Comparison of ENCODE assay signal across 12 mouse cellular contexts in genomic region chr1:133252251-133252650, GRCm38 (mm10). TPM values are rescaled to one million over a fixed set of nuclear protein-coding genes. Genes with fewer than 3 reads are reported as not detected.
A peak's percentile ranks its signal among the peaks of the same experiment; 100 is the strongest.
DNase-seq lines count a peak whose midpoint lies in the region; ATAC-seq lines count a peak whose summit lies in the region.
"Had no signal": no experiment of that assay in that cellular context is flagged by ENCODE, and none has a peak within 500 bp of the region (broad histone marks: within the 10 kb centered on the region; RNA-seq: fewer than 3 reads in every experiment).

No protein-coding gene starts in this region.

- no peak overlapping the region for H3K4me3 ChIP-seq in kidney, embryonic 15.5 days (replicated peaks)
- no peak overlapping the region for H3K4me3 ChIP-seq in heart, embryonic 12.5 days
- no peak overlapping the region for H3K4me3 ChIP-seq in liver, embryonic 11.5 days (ENCODE audit: low read depth, low read length)
- H3K4me3 ChIP-seq: neural tube, embryonic 15.5 days had no signal

- H3K4me1 ChIP-seq in kidney, embryonic 15.5 days = peaks cover 72% of the 10 kb centered on the region
- peaks cover 83% of the 10 kb centered on the region for H3K4me1 ChIP-seq in heart, embryonic 12.5 days (replicated peaks)
- H3K4me1 ChIP-seq in liver, embryonic 11.5 days (replicated peaks; ENCODE audit: control insufficient read depth, insufficient read depth, low read length) = peaks cover 37% of the 10 kb centered on the region

- no peaks in the 10 kb centered on the region for H3K36me3 ChIP-seq in kidney, embryonic 15.5 days
- H3K36me3 ChIP-seq in heart, embryonic 12.5 days = peaks cover 5% of the 10 kb centered on the region; the same call in 1 of the 2 replicates
- no peaks in the 10 kb centered on the region for H3K36me3 ChIP-seq in liver, embryonic 11.5 days (ENCODE audit: control insufficient read depth, insufficient read depth, low read length)
- H3K36me3 ChIP-seq: neural tube, embryonic 15.5 days had no signal

- H3K4me2 ChIP-seq in kidney, embryonic 15.5 days = no peak overlapping the region
- H3K4me2 ChIP-seq in heart, embryonic 12.5 days = peak overlapping the region; percentile 1; the same call in 1 of the 2 replicates
- H3K4me2 ChIP-seq in liver, embryonic 11.5 days = no peak overlapping the region
- H3K4me2 ChIP-seq: neural tube, embryonic 15.5 days had no signal

- DNase-seq in kidney, adult 8-10 months = no peak
- DNase-seq in MN1 (ENCODE audit: low spot score) = peak; percentile 46
- DNase-seq in liver, embryonic 11.5 days (ENCODE audit: low spot score) = no peak
- DNase-seq in right cerebral cortex, postnatal 36 days (ENCODE audit: low spot score in 2 of 2) = no peak
- no peak for DNase-seq in spleen, postnatal 36 days (ENCODE audit: low spot score in 2 of 2)
- DNase-seq in embryo, embryonic 10.5 days (ENCODE audit: low spot score) = no peak
- DNase-seq: adrenal gland, postnatal 10 days; right cerebral cortex, postnatal 25 days; thymus, adult 18-20 months had no signal

- no peaks in the 10 kb centered on the region for H3K27me3 ChIP-seq in kidney, embryonic 15.5 days
- H3K27me3 ChIP-seq in heart, embryonic 12.5 days (replicated peaks) = no peaks in the 10 kb centered on the region
- 0 out of 2 replicates have a peak, but pooled peaks cover 2% of the 10 kb centered on the region for H3K27me3 ChIP-seq in liver, embryonic 11.5 days (replicated peaks; ENCODE audit: control insufficient read depth, insufficient read depth, low read length)
- H3K27me3 ChIP-seq: neural tube, embryonic 15.5 days had no signal

- peak overlapping the region; percentile 91 for H3K27ac ChIP-seq in kidney, embryonic 15.5 days
- peak overlapping the region; percentile 79 for H3K27ac ChIP-seq in heart, embryonic 12.5 days (ENCODE audit: poor library complexity, severe bottlenecking)
- peak overlapping the region; percentile 68 for H3K27ac ChIP-seq in liver, embryonic 11.5 days (ENCODE audit: low read depth, low read length)

- no peak for ATAC-seq in kidney, embryonic 15.5 days (replicated peaks; ENCODE audit: low FRiP score)
- ATAC-seq in heart, embryonic 12.5 days (ENCODE audit: insufficient number of reproducible peaks, low FRiP score) = no peak
- peak; percentile 13 for ATAC-seq in liver, embryonic 11.5 days (replicated peaks; ENCODE audit: low FRiP score)

- no peaks in the 10 kb centered on the region for H3K9me3 ChIP-seq in kidney, embryonic 15.5 days (replicated peaks)
- no peaks in the 10 kb centered on the region for H3K9me3 ChIP-seq in heart, embryonic 12.5 days (replicated peaks)
- H3K9me3 ChIP-seq in liver, embryonic 11.5 days (ENCODE audit: control insufficient read depth, low read length) = no peaks in the 10 kb centered on the region
- H3K9me3 ChIP-seq: neural tube, embryonic 15.5 days had no signal

- 82% methylated on average over 3 of the region's 3 CpGs for WGBS in kidney, embryonic 15.5 days
- 48% methylated on average over 3 of the region's 3 CpGs for WGBS in heart, embryonic 12.5 days
- 59% methylated on average over 3 of the region's 3 CpGs for WGBS in liver, embryonic 11.5 days

- H3K9ac ChIP-seq in kidney, embryonic 15.5 days = no peak overlapping the region
- H3K9ac ChIP-seq in heart, embryonic 12.5 days = 0 out of 2 replicates have a peak overlapping the region, but pooled peaks have one; percentile 3
- H3K9ac ChIP-seq in liver, embryonic 11.5 days (ENCODE audit: low read depth, low read length) = no peak overlapping the region
- H3K9ac ChIP-seq: neural tube, embryonic 15.5 days had no signal

RNA-seq across cellular contexts. Expression of gene Golt1a, which starts 57.3 kb away (rescaled TPM):
- 4.5 and 5.2 TPM in 2 replicates for polyA plus RNA-seq in kidney, embryonic 15.5 days (2015; fragmentation: Nextera tagmentation; extraction: Ambion mirVana)
- not detected in 2 replicates for polyA plus RNA-seq in heart, embryonic 12.5 days (2016; fragmentation: Nextera tagmentation; extraction: Ambion mirVana)
- 2.0 and 2.5 TPM in 2 replicates for polyA plus RNA-seq in liver, embryonic 11.5 days (2014; fragmentation: Nextera tagmentation; extraction: Ambion mirVana)
- polyA plus RNA-seq: neural tube, embryonic 15.5 days had no signal
